Mouse (Mus musculus): ENCODE results near the gene Pdgfra. TPM values are rescaled to one million over a fixed set of nuclear protein-coding genes. Genes with fewer than 3 reads are reported as not detected.

Pdgfra gene
- 10 to 100 TPM; 36.1 to 41.1 (median 40.3) TPM for total RNA-seq (2022)

GRCm38 (mm10) chr5:75152021-75152425 lies at the start of gene Pdgfra:
Gene Pdgfra, plus strand, starts transcription at chr5:75152292.
- DNase-seq (ENCODE audit: low spot score in 2 of 2), result no peak

DNA sequence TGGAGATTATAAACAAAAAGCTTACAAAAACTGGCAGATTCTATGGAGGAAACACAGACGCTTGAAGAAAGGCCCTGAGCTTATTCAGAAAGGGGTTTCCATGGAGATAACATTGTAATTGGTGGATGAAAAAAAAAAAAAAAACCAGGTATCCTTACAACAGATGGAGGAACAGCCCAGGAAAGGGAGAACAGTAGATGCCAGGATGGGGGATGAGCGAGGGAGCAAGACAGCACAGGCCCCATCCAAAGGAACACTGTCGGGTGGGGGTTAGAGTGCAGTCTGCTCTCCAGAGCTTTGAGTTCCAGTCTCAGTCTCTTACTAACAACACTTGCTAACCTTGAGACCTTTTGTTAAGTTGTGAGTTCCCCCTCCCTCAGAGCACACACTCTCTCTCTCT lies 45.6 kb upstream of the Pdgfra start:
- no peak for DNase-seq (ENCODE audit: low spot score in 2 of 2)

GRCm38 (mm10) chr5:75109368-75109767 lies 42.7 kb upstream of the Pdgfra start:
- no peak for DNase-seq (ENCODE audit: low spot score in 2 of 2)

GRCm38 (mm10) chr5:75111781-75112180 lies 40.3 kb upstream of the Pdgfra start:
- DNase-seq (ENCODE audit: low spot score in 2 of 2), result no peak

DNA sequence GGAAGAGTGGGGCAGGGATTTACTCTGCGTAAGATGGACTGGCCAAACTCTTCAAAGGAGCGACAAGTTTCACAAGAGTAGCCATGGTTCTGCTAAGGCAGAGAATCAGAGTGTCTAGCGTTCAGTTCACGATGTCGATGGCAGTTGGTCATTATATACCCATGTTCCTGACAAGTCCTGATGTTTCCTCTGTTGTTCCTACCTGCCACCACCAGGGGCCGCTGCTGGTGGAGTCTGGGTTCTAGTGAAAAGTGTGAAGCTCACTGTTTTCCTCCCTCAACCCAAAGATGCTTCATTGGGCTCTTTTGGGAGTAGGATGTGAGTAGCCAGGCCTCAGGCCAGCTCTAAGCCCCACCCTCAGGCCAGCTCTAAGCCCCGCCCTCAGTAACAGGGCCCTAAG lies 33.3 kb upstream of the Pdgfra start:
- no peak for DNase-seq (ENCODE audit: low spot score in 2 of 2)

DNA sequence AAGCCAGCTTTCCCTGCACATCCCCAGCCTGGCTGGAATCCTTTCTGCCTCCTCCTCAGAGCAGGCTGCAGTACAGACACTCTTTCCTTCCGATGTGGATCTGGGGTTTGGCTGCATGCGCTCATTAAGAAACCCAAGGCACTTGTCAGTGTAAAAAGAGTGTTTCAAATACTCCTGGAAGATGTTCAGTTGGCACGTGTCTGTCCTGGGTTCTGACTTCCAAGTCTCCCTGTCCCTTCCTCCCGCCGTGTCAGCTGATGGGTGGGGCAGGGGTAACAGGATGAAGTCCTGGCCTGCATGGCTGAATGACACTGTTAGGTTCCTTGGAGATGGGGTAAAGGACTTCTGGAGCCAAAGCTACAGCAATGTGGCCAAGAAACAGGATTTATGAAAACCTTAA lies 30.4 kb upstream of the Pdgfra start:
- DNase-seq (ENCODE audit: low spot score in 2 of 2), result no peak

GRCm38 (mm10) chr5:75134681-75135080 lies 17.4 kb upstream of the Pdgfra start:
- no peak for DNase-seq (ENCODE audit: low spot score in 2 of 2)

GRCm38 (mm10) chr5:75143092-75143491 lies 9.0 kb upstream of the Pdgfra start:
- peak in 1 of 2 experiments; percentile 30 for DNase-seq (ENCODE audit: low spot score in 2 of 2)

- no peak for DNase-seq (ENCODE audit: low spot score in 2 of 2)
Observed at GRCm38 (mm10) chr5:75143767-75144166, 8.3 kb upstream of the Pdgfra start.

DNA sequence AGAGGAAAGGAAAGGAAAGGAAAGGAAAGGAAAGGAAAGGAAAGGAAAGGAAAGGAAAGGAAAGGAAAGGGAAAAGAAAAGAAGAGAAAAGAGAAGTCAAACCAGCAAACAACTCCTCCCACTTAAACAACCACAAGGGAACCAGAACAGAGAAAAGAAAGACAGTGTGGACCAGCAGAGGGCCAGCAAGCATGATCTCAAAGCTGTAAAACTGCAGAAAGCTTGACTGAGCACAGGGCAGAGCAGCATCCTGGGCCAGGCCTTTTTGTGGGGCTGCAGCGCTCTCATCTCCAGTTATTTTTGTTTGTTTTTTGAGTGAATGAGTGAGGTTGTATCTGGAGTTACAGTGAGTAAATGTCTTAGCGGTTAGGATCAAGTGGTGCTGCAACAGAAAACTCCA lies 6.8 kb upstream of the Pdgfra start:
- DNase-seq (ENCODE audit: low spot score in 2 of 2), result no peak

GRCm38 (mm10) chr5:75146469-75146868 lies 5.6 kb upstream of the Pdgfra start:
- DNase-seq (ENCODE audit: low spot score in 2 of 2), result no peak

- no peak for DNase-seq (ENCODE audit: low spot score in 2 of 2)
Observed at GRCm38 (mm10) chr5:75148343-75149127, 3.6 kb upstream of the Pdgfra start.

DNA sequence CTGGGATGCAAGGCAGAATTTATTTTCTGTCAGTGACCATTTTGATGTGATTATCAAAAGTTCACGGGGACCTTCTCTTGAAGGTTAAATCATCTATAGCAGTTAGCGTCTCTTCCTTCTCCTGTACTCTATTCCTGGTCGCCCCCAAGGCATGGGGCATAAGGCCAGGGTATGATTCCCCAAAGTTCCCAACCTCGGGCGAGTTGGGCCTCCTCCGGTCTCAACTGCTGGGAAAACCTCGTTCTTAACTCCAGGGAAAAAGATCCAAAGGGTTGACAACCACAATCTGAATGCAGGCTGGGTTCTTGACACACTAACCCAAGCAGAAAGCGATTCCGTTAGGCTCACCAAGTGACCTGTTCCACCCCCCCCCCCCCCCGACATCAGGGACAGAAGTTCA lies 2.7 kb upstream of the Pdgfra start:
- DNase-seq (ENCODE audit: low spot score in 2 of 2), result no peak

DNA sequence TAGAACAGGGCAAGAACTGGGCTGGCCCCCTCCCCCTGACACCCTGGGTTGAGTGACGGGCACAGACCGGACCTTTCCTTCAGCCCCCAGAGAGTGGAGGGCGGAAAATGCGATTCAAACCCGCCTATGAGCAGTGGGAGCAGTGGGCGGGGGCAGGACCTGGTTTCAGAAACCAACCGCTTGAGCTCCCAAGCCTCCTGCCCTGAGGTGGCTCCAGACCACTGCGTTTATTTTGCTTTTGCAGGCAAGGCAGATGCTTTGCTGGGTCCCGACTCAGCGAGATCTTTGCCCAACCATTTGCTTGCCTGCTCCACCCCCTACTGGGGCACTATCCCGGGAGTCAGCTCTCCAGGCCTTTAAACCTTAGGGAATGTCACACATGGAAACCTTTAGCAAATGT lies 2.2 kb upstream of the Pdgfra start:
- DNase-seq (ENCODE audit: low spot score in 2 of 2), result no peak

DNA sequence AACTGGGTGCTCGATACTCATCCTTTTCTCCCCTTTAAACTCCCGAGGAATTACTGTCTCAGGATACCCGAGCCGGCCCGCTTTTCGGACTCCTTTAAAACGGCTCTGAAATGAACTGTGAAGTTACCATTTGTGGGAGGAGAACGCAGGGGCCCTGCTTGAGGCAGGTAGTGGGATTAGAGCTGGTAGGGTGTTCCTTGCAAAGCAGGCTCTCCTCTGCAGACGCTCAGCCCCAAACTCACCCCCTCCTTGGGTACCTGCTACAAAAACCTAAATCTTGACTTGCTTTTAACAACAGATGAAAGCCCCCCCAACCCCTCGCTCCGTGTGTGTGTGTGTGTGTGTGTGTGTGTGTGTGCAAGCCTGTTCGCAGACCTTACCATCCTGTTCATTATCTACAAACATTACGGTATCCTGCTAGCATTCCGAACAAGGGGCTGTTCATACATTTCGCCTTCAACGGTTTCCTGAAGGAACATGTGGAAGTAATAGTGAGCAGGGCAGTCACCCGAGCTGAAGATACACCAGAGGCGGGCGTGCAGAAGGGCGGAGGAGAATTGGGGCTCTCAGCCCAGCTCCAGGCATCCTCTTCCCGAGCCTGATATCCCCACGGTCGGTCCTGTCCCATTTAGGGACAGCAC lies 1.6 kb upstream of the Pdgfra start:
- DNase-seq (ENCODE audit: low spot score in 2 of 2), result no peak

- peak in 1 of 2 experiments; percentile 21 for DNase-seq (ENCODE audit: low spot score in 2 of 2)
Observed at GRCm38 (mm10) chr5:75151146-75151900, 769 bp upstream of the Pdgfra start.

GRCm38 (mm10) chr5:75152791-75153625 lies 916 bp downstream of the Pdgfra start:
- DNase-seq (ENCODE audit: low spot score in 2 of 2), result no peak

- DNase-seq (ENCODE audit: low spot score in 2 of 2), result no peak
Observed at GRCm38 (mm10) chr5:75153626-75153960, 1.5 kb downstream of the Pdgfra start.

- DNase-seq (ENCODE audit: low spot score in 2 of 2), result peak in 1 of 2 experiments; percentile 33
Observed at GRCm38 (mm10) chr5:75153961-75154620, 2.0 kb downstream of the Pdgfra start.

GRCm38 (mm10) chr5:75154621-75155235 lies 2.6 kb downstream of the Pdgfra start:
- DNase-seq (ENCODE audit: low spot score in 2 of 2), result no peak
